Mouse (Mus musculus): ENCODE measurements around the gene Aifm1.

The Aifm1 gene

GRCm38 (mm10) chrX:48513166-48513807 lies at the start of gene Aifm1:
Gene Aifm1 (minus strand): TSS chrX:48513563.
- peak; percentile 91 for DNase-seq (ENCODE audit: low read depth)

- peak; percentile 76 for DNase-seq (ENCODE audit: low read depth)
These were observed 18.8 kb upstream of the Aifm1 start for GRCm38 (mm10) chrX:48532175-48532574.

GRCm38 (mm10) chrX:48526435-48526834 lies 13.1 kb upstream of the Aifm1 start:
- DNase-seq (ENCODE audit: low read depth) = no peak

GRCm38 (mm10) chrX:48525866-48526265 lies 12.5 kb upstream of the Aifm1 start:
- DNase-seq (ENCODE audit: low read depth) = no peak

GRCm38 (mm10) chrX:48525332-48525731 lies 12.0 kb upstream of the Aifm1 start:
- no peak for DNase-seq (ENCODE audit: low read depth)

- no peak for DNase-seq (ENCODE audit: low read depth)
These were observed 10.1 kb upstream of the Aifm1 start for GRCm38 (mm10) chrX:48523512-48523911.

GRCm38 (mm10) chrX:48521651-48522050 lies 8.3 kb upstream of the Aifm1 start:
- DNase-seq (ENCODE audit: low read depth) = no peak

GRCm38 (mm10) chrX:48519549-48520085 lies 6.3 kb upstream of the Aifm1 start:
- DNase-seq (ENCODE audit: low read depth) = peak; percentile 15

GRCm38 (mm10) chrX:48518808-48519548 lies 5.6 kb upstream of the Aifm1 start, which contains the start of gene Rab33a:
Gene Rab33a (plus strand): TSS chrX:48519285.
- DNase-seq (ENCODE audit: low read depth) = peak; percentile 34

- no peak for DNase-seq (ENCODE audit: low read depth)
These were observed 4.9 kb upstream of the Aifm1 start for GRCm38 (mm10) chrX:48518211-48518807.

- no peak for DNase-seq (ENCODE audit: low read depth)
These were observed 461 bp upstream of the Aifm1 start for GRCm38 (mm10) chrX:48513824-48514223.

GRCm38 (mm10) chrX:48493763-48494162 lies 19.6 kb downstream of the Aifm1 start:
- peak; percentile 18 for DNase-seq (ENCODE audit: low read depth)

GRCm38 (mm10) chrX:48481687-48482086 lies 31.7 kb downstream of the Aifm1 start:
- no peak for DNase-seq (ENCODE audit: low read depth)

GRCm38 (mm10) chrX:48481095-48481494 lies 32.3 kb downstream of the Aifm1 start:
- no peak for DNase-seq (ENCODE audit: low read depth)

- DNase-seq (ENCODE audit: low read depth) = no peak
These were observed 45.9 kb downstream of the Aifm1 start for GRCm38 (mm10) chrX:48467355-48467946.

GRCm38 (mm10) chrX:48466174-48466573 lies 47.2 kb downstream of the Aifm1 start:
- no peak for DNase-seq (ENCODE audit: low read depth)

- no peak for DNase-seq (ENCODE audit: low read depth)
These were observed 48.9 kb downstream of the Aifm1 start for GRCm38 (mm10) chrX:48464436-48464835.

GRCm38 (mm10) chrX:48463636-48464035 lies 49.7 kb downstream of the Aifm1 start:
- no peak for DNase-seq (ENCODE audit: low read depth)

- peak; percentile 80 for DNase-seq (ENCODE audit: low read depth)
These were observed 50.4 kb downstream of the Aifm1 start, which contains the start of gene Elf4 for GRCm38 (mm10) chrX:48462754-48463507. Gene Elf4 (minus strand): TSS chrX:48463132.

GRCm38 (mm10) chrX:48462297-48462696 lies 51.1 kb downstream of the Aifm1 start:
- DNase-seq (ENCODE audit: low read depth) = no peak

GRCm38 (mm10) chrX:48461006-48461405 lies 52.4 kb downstream of the Aifm1 start:
- no peak for DNase-seq (ENCODE audit: low read depth)

- DNase-seq (ENCODE audit: low read depth) = no peak
These were observed 52.9 kb downstream of the Aifm1 start for GRCm38 (mm10) chrX:48460496-48460895.
